Comparison of ENCODE assay signal across 26 mouse cellular contexts in genomic region chr8:66413101-66413500, GRCm38 (mm10).
DNase-seq lines count a peak whose midpoint lies in the region; ATAC-seq and TF ChIP-seq lines count a peak whose summit lies in the region.
"Had no signal": no experiment of that assay in that cellular context is flagged by ENCODE, and none has a peak within 500 bp of the region (broad histone marks: within the 10 kb centered on the region; RNA-seq: fewer than 3 reads in every experiment).

No protein-coding gene starts in this region.

- no peak overlapping the region for H3K4me3 ChIP-seq in kidney, embryonic 14.5 days (ENCODE audit: low read length)
- H3K4me3 ChIP-seq in midbrain, postnatal 0 days (ENCODE audit: low read depth, low read length): no peak overlapping the region
- no peak overlapping the region for H3K4me3 ChIP-seq in midbrain, embryonic 10.5 days
- H3K4me3 ChIP-seq: limb, embryonic 12.5 days; liver, embryonic 15.5 days; stomach, embryonic 15.5 days had no signal

- no peak overlapping the region for H3K4me2 ChIP-seq in kidney, embryonic 14.5 days (replicated peaks; ENCODE audit: low read depth, low read length)
- H3K4me2 ChIP-seq in midbrain, postnatal 0 days (ENCODE audit: low read depth, low read length, poor library complexity, severe bottlenecking): no peak overlapping the region
- H3K4me2 ChIP-seq: heart, embryonic 11.5 days; hindbrain, embryonic 14.5 days; limb, embryonic 12.5 days; liver, embryonic 15.5 days; stomach, embryonic 15.5 days had no signal

- no peaks in the 10 kb centered on the region for H3K9me3 ChIP-seq in kidney, embryonic 14.5 days (ENCODE audit: control insufficient read depth, low read length)
- no peaks in the 10 kb centered on the region for H3K9me3 ChIP-seq in midbrain, postnatal 0 days (ENCODE audit: low read length)
- no peaks in the 10 kb centered on the region for H3K9me3 ChIP-seq in midbrain, embryonic 10.5 days (replicated peaks)
- H3K9me3 ChIP-seq: limb, embryonic 12.5 days; liver, embryonic 15.5 days; stomach, embryonic 15.5 days had no signal

- TF ChIP-seq CTCF in midbrain, postnatal 0 days (IDR thresholded peaks at IDR 0.05): no peak
- no peak for TF ChIP-seq CTCF in brain, embryonic 14.5 days (IDR thresholded peaks at IDR 0.05; ENCODE audit: borderline replicate concordance, extremely low read depth, insufficient read depth, insufficient read length)

- no peak for DNase-seq in frontal cortex, adult 2 months (ENCODE audit: extremely low spot score in 1 of 2, low spot score in 1 of 2)
- peak; percentile 30 to 33 for DNase-seq in kidney, adult 8-10 months
- peak; percentile 51 for DNase-seq in midbrain, postnatal 0 days (ENCODE audit: low spot score)
- no peak for DNase-seq in midbrain, embryonic 10.5 days (ENCODE audit: low spot score)
- DNase-seq in brain, embryonic 14.5 days (ENCODE audit: low read depth): peak; percentile 37
- no peak for DNase-seq in right cerebral cortex, adult 2 months (ENCODE audit: low spot score in 2 of 2)
- DNase-seq: adrenal gland, adult 2 months; adrenal gland, postnatal 36 days; cerebellum, adult 8-10 months; cerebellum, postnatal 25 days; gastrocnemius, postnatal 25 days; heart, adult 11 months; heart, postnatal 36 days; midbrain, embryonic 14.5 days; right cerebral cortex, adult 18-20 months; right cerebral cortex, postnatal 4 days had no signal

- no peaks in the 10 kb centered on the region for H3K36me3 ChIP-seq in kidney, embryonic 14.5 days (ENCODE audit: control insufficient read depth, insufficient read depth, low read length)
- no peaks in the 10 kb centered on the region for H3K36me3 ChIP-seq in midbrain, postnatal 0 days (ENCODE audit: insufficient read depth, low read length)
- no peaks in the 10 kb centered on the region for H3K36me3 ChIP-seq in midbrain, embryonic 10.5 days
- H3K36me3 ChIP-seq: limb, embryonic 12.5 days; liver, embryonic 15.5 days; stomach, embryonic 15.5 days had no signal

- H3K27me3 ChIP-seq in kidney, embryonic 14.5 days (ENCODE audit: control insufficient read depth, insufficient read depth, low read length): no peaks in the 10 kb centered on the region
- H3K27me3 ChIP-seq in midbrain, postnatal 0 days (ENCODE audit: insufficient read depth, low read length): no peaks in the 10 kb centered on the region
- H3K27me3 ChIP-seq in midbrain, embryonic 10.5 days (ENCODE audit: low read depth, poor library complexity, severe bottlenecking): no peaks in the 10 kb centered on the region
- H3K27me3 ChIP-seq: limb, embryonic 12.5 days; liver, embryonic 15.5 days; stomach, embryonic 15.5 days had no signal

- H3K27ac ChIP-seq in kidney, embryonic 14.5 days (ENCODE audit: low read depth, low read length): no peak overlapping the region
- no peak overlapping the region for H3K27ac ChIP-seq in midbrain, postnatal 0 days (ENCODE audit: low read depth, low read length)
- H3K27ac ChIP-seq in midbrain, embryonic 10.5 days (replicated peaks): no peak overlapping the region
- H3K27ac ChIP-seq: hindbrain, embryonic 14.5 days; kidney, postnatal 0 days; limb, embryonic 12.5 days; liver, embryonic 15.5 days; macrophage; stomach, embryonic 15.5 days had no signal

- peak; percentile 67; the same call in 1 of the 2 replicates for ATAC-seq in frontal cortex, adult (ENCODE audit: low TSS enrichment)
- no peak for ATAC-seq in kidney, embryonic 14.5 days (ENCODE audit: low FRiP score, low TSS enrichment)
- ATAC-seq in midbrain, postnatal 0 days (ENCODE audit: low FRiP score): no peak
- ATAC-seq: activated CD4-positive, CD25-positive, alpha-beta regulatory T cell, adult 4 months had no signal

- H3K9ac ChIP-seq in kidney, embryonic 14.5 days (ENCODE audit: low read depth, low read length): no peak overlapping the region
- no peak overlapping the region for H3K9ac ChIP-seq in midbrain, postnatal 0 days (replicated peaks; ENCODE audit: low read length, poor library complexity, severe bottlenecking)
- H3K9ac ChIP-seq: hindbrain, embryonic 14.5 days; limb, embryonic 12.5 days; liver, embryonic 15.5 days; stomach, embryonic 15.5 days had no signal

- TF ChIP-seq POLR2A in brain, embryonic 14.5 days (IDR thresholded peaks at IDR 0.05; ENCODE audit: borderline replicate concordance, extremely low read depth, insufficient read depth, insufficient read length, poor library complexity, severe bottlenecking): no peak

- no peaks in the 10 kb centered on the region for H3K4me1 ChIP-seq in kidney, embryonic 14.5 days (ENCODE audit: control insufficient read depth, insufficient read depth, low read length)
- no peaks in the 10 kb centered on the region for H3K4me1 ChIP-seq in midbrain, postnatal 0 days (ENCODE audit: insufficient read depth, low read length)
- no peaks in the 10 kb centered on the region for H3K4me1 ChIP-seq in midbrain, embryonic 10.5 days
- H3K4me1 ChIP-seq: limb, embryonic 12.5 days; liver, embryonic 15.5 days; stomach, embryonic 15.5 days had no signal

- WGBS in kidney, embryonic 14.5 days: 62% methylated on average over 2 of the region's 2 CpGs
- WGBS in midbrain, postnatal 0 days: 65% methylated on average over 2 of the region's 2 CpGs
- WGBS in midbrain, embryonic 10.5 days: 67% methylated on average over 2 of the region's 2 CpGs

Comparison
In these comparisons a context has a peak if more than half of its experiments do, and no peak if none do; other contexts are left out.
1. DNase-seq: peak in kidney, adult 8-10 months (2 of 2), midbrain, postnatal 0 days (single experiment) and brain, embryonic 14.5 days (single experiment); none in frontal cortex, adult 2 months (0 of 2), midbrain, embryonic 10.5 days (single experiment) and right cerebral cortex, adult 2 months (0 of 2).